Mouse (Mus musculus) liver, postnatal 0 days (tissue): ENCODE data around the gene Per2.

Source experiments
- CTCF ChIP-seq: sonication (generic); IDR thresholded peaks from 2 replicates; pipeline ENCODE4 v1.5.1; 2016; ENCODE audit warnings: antibody characterized with exemption, low read depth
- EP300 ChIP-seq: IDR thresholded peaks from 2 replicates; pipeline ENCODE4 v1.6.1; 2016; ENCODE audit warnings: antibody characterized with exemption, low read depth, mild to moderate bottlenecking

- TF ChIP-seq CTCF (no peak), EP300 (no peak)
Observed at GRCm38 (mm10) chr1:91429212-91429611, 29.9 kb downstream of the Per2 start.
